Mouse (Mus musculus) hindbrain, embryonic 11.5 days (tissue): ENCODE measurements around the gene Tmem26. TPM values are rescaled to one million over a fixed set of nuclear protein-coding genes. Genes with fewer than 3 reads are reported as not detected.

Experiments
- ATAC-seq: fragments of 200-750 bp; cut with Nextera tagmentation; 2 replicates; pipeline ENCODE4 v1.8.0; 2017; ENCODE audit warnings: mild to moderate bottlenecking, moderate TSS enrichment, moderate library complexity; ENCODE audit not compliant: low FRiP score
- DNase-seq: peaks from one replicate; pipeline ENCODE4 v3.0.0-alpha.2; 2015; ENCODE audit warnings: low spot score
- H3K27ac ChIP-seq: fragments of 300-500 bp; sonication (generic); 2 replicates; pipeline ENCODE4 v1.5.1; 2014; ENCODE audit warnings: mild to moderate bottlenecking, low read depth, low read length
- H3K27me3 ChIP-seq: fragments of 300-500 bp; sonication (generic); 2 replicates; pipeline ENCODE4 v1.6.1; 2014; ENCODE audit warnings: mild to moderate bottlenecking, low read length, moderate library complexity, mixed read lengths; ENCODE audit not compliant: control insufficient read depth, insufficient read depth
- H3K36me3 ChIP-seq: fragments of 300-500 bp; sonication (generic); 2 replicates; pipeline ENCODE4 v1.6.1; 2014; ENCODE audit warnings: mild to moderate bottlenecking, low read length, moderate library complexity, mixed read lengths; ENCODE audit not compliant: control insufficient read depth, insufficient read depth
- H3K4me1 ChIP-seq: fragments of 300-500 bp; sonication (generic); replicated peaks from 2 replicates; pipeline ENCODE4 v1.6.1; 2014; ENCODE audit warnings: low read length, mixed read lengths; ENCODE audit not compliant: control insufficient read depth, insufficient read depth
- H3K4me2 ChIP-seq: fragments of 300-500 bp; sonication (generic); replicated peaks from 2 replicates; pipeline ENCODE4 v1.6.1; 2014; ENCODE audit warnings: mild to moderate bottlenecking, low read depth, low read length
- H3K4me3 ChIP-seq: fragments of 300-500 bp; sonication (generic); 2 replicates; pipeline ENCODE4 v1.5.1; 2014; ENCODE audit warnings: low read depth, low read length
- H3K9ac ChIP-seq: fragments of 300-500 bp; sonication (generic); 2 replicates; pipeline ENCODE4 v1.6.1; 2014; ENCODE audit warnings: low read depth, low read length
- H3K9me3 ChIP-seq: fragments of 300-500 bp; sonication (generic); 2 replicates; pipeline ENCODE4 v1.6.1; 2016; ENCODE audit warnings: low read length; ENCODE audit not compliant: control insufficient read depth
- WGBS: fragments of 180-500 bp; shearing (Covaris S2); extraction: QIAGEN DNeasy Blood & Tissue Kit; methylation state at CpG from one replicate; pipeline ENCODE4 v1.1.7; 2014; 5-methylcytosine and 5-hydroxymethylcytosine counted together
- polyA plus RNA-seq: library from polyadenylated mRNA; unstranded; fragments of >200 nt; fragmentation: Nextera tagmentation; extraction: Ambion mirVana; gene quantifications from 2 replicates; pipeline ENCODE4 v1.2.1, GENCODE M21; 2014

The Tmem26 gene
- 6.8 and 8.2 TPM in 2 replicates for polyA plus RNA-seq

DNA sequence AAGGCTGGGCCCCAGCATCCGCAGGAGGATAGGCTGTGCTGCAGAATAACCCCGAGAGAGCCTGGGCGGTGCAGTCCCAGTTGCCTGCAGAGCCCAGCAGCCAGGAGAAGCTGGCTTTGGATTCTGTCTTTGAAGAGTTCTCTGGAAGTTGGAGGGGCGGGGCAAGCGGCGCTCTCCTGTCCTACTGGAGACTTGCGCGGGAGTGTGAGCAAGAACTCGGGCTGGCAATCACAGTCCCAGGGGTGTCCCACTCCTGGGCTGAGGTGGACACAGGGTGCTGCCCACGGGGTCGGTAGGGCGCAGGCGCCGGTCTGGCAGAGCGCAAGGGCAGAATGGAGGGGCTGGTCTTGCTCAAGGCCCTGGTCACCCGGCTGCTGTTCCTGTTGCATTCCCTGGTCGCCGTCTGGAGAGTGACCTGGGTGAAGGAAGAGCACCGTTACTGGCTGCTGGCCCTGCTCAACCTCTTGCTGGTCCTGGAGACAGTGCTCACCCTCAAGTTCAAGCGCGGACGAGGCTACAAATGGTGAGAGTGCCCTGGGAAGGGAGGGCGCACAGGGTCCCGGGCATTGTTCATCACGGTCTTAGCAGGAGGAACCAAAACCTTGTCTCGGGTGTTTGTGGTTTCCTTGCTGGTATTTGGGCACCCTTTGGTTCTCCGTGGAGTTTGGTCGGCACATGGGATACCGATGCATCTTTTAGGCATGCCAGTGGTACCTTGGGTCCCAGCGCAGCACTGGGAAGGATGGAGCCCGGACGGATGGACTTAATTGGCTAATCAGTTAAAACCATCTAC, at the start of gene Tmem26:
Gene Tmem26 (plus strand): TSS at position 79 of the 793 bp plus-strand sequence.
- 0% methylated on average over 32 of the region's 32 CpGs for WGBS
- H3K4me3 ChIP-seq, result peak within 1 kb of the TSS; percentile 36
- ATAC-seq (peak; percentile 59), DNase-seq (peak; percentile 62)
- H3K9me3 ChIP-seq, result no peaks in the 10 kb centered on the region
- peak within 1 kb of the TSS; percentile 87 for H3K4me2 ChIP-seq
- no peaks in the 10 kb centered on the region for H3K4me1 ChIP-seq
- H3K9ac ChIP-seq, result peak within 1 kb of the TSS; percentile 37; the same call in 1 of the 2 replicates
- no peaks in the 10 kb centered on the region for H3K36me3 ChIP-seq
- no peak within 1 kb of the TSS for H3K27ac ChIP-seq
- H3K27me3 ChIP-seq, result peaks cover 2% of the 10 kb centered on the region; the same call in 1 of the 2 replicates

DNA sequence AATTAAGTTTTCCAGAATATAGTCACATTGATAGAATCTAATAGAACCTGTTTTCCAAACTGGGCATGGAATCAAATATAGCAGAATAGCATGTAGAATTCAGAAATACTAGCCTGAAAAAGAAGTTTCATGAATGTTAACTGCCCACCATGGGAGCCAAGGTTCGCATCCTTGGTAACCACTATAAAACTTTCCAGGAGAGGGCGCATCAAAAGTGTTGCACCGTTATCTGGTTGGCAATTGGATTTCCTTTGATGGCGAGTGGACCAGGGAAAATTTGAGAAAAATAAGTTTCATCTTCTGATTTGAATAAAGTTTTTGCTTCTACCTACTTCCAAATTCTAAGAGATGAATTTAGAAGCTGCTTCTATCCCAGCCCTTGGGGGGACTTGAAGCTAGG, 44.8 kb upstream of the Tmem26 start:
- Histone ChIP-seq H3K9ac (no peak overlapping the region), H3K9me3 (no peaks in the 10 kb centered on the region), H3K27ac (no peak overlapping the region), H3K4me1 (no peaks in the 10 kb centered on the region), H3K27me3 (no peaks in the 10 kb centered on the region), H3K4me2 (no peak overlapping the region), H3K4me3 (no peak overlapping the region), H3K36me3 (no peaks in the 10 kb centered on the region)
- WGBS, result 63% methylated on average over 4 of the region's 4 CpGs
- ATAC-seq, result no peak
- no peak for DNase-seq

DNA sequence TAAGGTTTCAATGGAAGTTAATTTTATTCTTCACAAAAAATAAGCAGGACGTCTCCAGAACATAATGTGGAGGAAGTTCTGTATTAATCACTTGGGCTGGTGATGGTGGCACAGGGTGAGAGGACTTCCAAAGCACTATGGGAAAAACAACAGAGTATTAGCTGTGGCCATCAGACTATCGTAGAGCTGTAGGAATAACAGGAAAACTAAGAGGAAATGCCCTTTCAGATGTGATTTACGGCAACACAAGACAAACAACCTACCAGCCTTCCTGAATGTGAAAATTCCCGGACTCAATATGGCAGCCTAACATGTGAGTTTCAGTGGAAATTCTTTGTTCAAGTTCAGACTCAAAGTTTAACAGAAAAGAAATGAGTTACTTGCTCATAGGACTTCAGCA, 42.2 kb upstream of the Tmem26 start:
- Histone ChIP-seq H3K27me3 (no peaks in the 10 kb centered on the region), H3K4me2 (no peak overlapping the region), H3K9me3 (no peaks in the 10 kb centered on the region), H3K27ac (no peak overlapping the region), H3K4me3 (no peak overlapping the region), H3K36me3 (no peaks in the 10 kb centered on the region), H3K9ac (no peak overlapping the region), H3K4me1 (no peaks in the 10 kb centered on the region)
- ATAC-seq (no peak), DNase-seq (no peak)
- WGBS, result 82% methylated on average over 4 of the region's 4 CpGs

DNA sequence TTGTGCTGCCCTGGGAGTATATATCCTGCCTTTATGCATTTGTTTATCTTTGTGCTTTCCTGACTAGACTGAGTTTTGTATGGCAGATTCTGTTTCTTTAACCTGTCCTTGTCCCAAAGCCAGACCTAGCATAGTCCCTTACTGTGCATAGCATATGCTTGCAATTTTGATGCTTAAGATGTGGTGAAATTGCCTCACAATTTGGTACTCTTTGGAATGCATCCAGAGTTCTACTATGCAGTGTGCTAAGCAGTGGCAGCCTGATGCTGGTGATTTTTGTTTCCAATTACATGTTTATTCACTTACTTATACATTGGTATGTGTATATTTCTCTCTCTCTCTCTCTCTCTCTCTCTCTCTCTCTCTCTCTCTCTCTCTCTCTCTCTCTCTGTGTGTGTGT, 37.9 kb upstream of the Tmem26 start:
- H3K4me1 ChIP-seq, result no peaks in the 10 kb centered on the region
- no peaks in the 10 kb centered on the region for H3K9me3 ChIP-seq
- no peak overlapping the region for H3K4me3 ChIP-seq
- DNase-seq, result no peak
- no peak for ATAC-seq
- H3K36me3 ChIP-seq, result no peaks in the 10 kb centered on the region
- no peaks in the 10 kb centered on the region for H3K27me3 ChIP-seq
- no peak overlapping the region for H3K4me2 ChIP-seq
- H3K27ac ChIP-seq, result no peak overlapping the region
- no peak overlapping the region for H3K9ac ChIP-seq

DNA sequence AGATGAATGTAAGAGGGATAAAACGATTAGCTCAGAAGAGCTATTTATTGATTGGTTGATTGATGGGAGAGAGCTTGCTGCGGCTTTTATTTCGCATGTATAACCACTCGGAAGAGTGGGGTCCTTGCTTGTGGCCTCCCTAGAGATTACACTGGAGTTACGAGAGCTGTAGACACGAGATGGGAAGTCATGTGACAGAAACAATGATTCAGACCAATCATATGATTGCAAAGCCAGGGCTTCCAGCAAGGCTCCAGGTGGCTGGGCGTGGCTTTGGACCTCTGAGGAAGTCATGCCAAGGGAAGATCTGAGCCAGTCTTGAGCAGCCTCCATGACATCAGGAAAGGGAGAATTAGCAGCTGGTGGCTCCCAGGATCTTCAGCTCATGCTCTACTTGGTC, 32.3 kb upstream of the Tmem26 start:
- ATAC-seq (no peak), DNase-seq (no peak)
- H3K9me3 ChIP-seq, result no peaks in the 10 kb centered on the region
- 82% methylated on average over 7 of the region's 7 CpGs for WGBS
- no peaks in the 10 kb centered on the region for H3K27me3 ChIP-seq
- H3K4me1 ChIP-seq, result no peaks in the 10 kb centered on the region
- no peaks in the 10 kb centered on the region for H3K36me3 ChIP-seq
- no peak overlapping the region for H3K9ac ChIP-seq
- no peak overlapping the region for H3K4me2 ChIP-seq
- no peak overlapping the region for H3K27ac ChIP-seq
- no peak overlapping the region for H3K4me3 ChIP-seq

DNA sequence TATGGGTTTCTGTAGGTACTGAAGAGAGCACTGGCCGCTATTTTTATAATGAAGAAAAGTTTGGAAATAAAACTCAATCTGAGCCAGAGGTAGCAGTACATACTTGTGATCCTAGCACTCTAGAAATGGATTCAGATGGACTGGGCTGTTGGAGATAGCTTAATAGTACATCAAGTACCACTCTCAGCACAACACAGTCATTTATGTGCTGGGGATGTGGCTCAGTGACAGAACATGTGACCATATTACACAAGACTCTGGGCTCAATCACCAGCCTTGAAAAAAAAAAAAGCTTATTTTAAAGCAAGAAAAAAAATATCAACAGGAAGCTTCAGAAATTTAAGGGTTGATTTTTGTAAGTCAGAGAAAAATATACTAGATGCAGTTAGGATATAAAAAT, 31.0 kb upstream of the Tmem26 start:
- WGBS, result 97% methylated on average over 1 of the region's 1 CpGs
- Histone ChIP-seq H3K9me3 (no peaks in the 10 kb centered on the region), H3K4me2 (no peak overlapping the region), H3K27ac (no peak overlapping the region), H3K36me3 (no peaks in the 10 kb centered on the region), H3K27me3 (no peaks in the 10 kb centered on the region), H3K9ac (no peak overlapping the region), H3K4me3 (no peak overlapping the region), H3K4me1 (no peaks in the 10 kb centered on the region)
- no peak for DNase-seq
- ATAC-seq, result no peak

DNA sequence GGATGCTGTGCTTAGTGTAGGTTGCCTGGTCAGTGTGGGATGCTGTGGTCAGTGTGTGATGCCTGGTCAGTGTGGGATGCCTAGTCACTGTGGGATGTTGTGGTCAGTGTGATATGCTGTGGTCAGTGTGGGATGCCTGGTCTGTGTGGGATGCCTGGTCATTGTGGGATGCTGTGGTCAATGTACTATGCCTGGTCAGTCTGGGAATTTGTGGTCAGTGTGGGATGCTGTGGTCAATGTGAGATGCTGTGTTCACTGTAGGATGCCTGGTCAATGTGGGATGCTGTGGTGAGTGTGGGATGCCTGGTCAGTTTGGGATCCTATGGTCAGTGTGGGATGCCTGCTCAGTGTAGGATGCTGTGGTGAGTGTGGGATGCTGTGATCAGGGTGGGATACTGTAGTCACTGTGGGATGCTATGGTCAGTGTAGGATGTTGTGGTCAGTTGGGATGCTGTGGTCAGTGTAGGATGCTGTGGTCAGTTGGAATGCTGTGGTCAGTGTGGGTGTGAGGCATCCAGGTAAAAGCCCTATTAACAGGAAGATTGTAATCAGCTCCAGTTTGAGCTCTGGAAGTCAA, 27.6 kb upstream of the Tmem26 start:
- Histone ChIP-seq H3K27ac (no peak overlapping the region), H3K36me3 (no peaks in the 10 kb centered on the region), H3K4me2 (no peak overlapping the region), H3K9me3 (no peaks in the 10 kb centered on the region), H3K27me3 (no peaks in the 10 kb centered on the region), H3K4me3 (no peak overlapping the region), H3K9ac (no peak overlapping the region), H3K4me1 (no peaks in the 10 kb centered on the region)
- DNase-seq, result no peak
- no peak for ATAC-seq

DNA sequence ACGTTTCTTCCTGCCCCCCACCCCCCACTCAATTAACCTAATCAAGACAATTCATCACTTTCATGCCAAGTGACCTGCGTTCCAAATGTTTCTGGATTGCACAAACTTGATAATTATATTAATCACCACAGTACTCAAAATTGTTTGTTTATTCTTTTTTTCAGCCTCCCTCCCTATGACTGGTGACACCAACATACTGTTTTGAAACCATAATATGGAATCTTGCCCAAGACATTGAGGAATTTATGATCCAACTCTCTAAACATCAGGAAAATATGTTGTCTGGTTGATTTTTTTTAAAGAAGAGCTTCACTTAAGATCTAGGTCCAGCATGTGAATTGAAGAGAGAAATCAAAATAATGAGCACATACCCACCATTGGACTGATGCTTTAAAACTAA, 19.2 kb upstream of the Tmem26 start:
- Histone ChIP-seq H3K36me3 (no peaks in the 10 kb centered on the region), H3K9ac (no peak overlapping the region), H3K4me1 (no peaks in the 10 kb centered on the region), H3K4me2 (no peak overlapping the region), H3K27me3 (no peaks in the 10 kb centered on the region), H3K4me3 (no peak overlapping the region), H3K27ac (no peak overlapping the region), H3K9me3 (no peaks in the 10 kb centered on the region)
- ATAC-seq, result no peak
- 87% methylated on average over 2 of the region's 2 CpGs for WGBS
- DNase-seq, result no peak

DNA sequence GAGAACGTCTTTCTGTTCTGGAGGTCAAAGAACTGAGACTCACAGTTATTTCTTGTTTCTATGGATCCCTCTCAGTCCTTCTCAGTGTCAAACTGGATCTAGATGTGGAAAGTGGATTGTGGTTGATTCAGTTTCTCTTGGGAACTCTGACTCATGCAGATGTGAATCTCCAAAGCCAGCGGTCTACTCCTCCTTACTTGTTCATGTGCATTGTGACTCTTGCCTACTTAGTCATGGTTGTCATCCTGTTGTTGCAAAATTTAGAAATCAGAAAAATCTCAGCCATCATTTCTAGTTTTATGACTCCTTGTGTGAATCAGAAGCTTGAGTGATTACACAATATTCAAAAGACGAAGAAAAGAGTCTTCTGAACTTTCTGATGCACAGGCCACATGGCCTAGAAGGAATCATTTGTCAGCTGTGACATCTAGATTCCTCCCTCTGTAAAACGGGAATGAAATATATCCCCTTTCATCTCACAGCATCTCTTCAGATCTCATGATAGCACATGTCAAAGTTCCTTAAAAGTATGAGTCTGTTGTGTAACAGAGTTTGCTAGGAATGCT, 17.9 kb upstream of the Tmem26 start:
- H3K4me2 ChIP-seq, result no peak overlapping the region
- 87% methylated on average over 4 of the region's 4 CpGs for WGBS
- no peak overlapping the region for H3K9ac ChIP-seq
- ATAC-seq, result no peak
- H3K27ac ChIP-seq, result no peak overlapping the region
- no peaks in the 10 kb centered on the region for H3K4me1 ChIP-seq
- no peaks in the 10 kb centered on the region for H3K36me3 ChIP-seq
- H3K4me3 ChIP-seq, result no peak overlapping the region
- no peak for DNase-seq
- H3K9me3 ChIP-seq, result no peaks in the 10 kb centered on the region
- no peaks in the 10 kb centered on the region for H3K27me3 ChIP-seq
